Mouse (Mus musculus): ENCODE results near the gene Spa17.

The Spa17 gene

DNA sequence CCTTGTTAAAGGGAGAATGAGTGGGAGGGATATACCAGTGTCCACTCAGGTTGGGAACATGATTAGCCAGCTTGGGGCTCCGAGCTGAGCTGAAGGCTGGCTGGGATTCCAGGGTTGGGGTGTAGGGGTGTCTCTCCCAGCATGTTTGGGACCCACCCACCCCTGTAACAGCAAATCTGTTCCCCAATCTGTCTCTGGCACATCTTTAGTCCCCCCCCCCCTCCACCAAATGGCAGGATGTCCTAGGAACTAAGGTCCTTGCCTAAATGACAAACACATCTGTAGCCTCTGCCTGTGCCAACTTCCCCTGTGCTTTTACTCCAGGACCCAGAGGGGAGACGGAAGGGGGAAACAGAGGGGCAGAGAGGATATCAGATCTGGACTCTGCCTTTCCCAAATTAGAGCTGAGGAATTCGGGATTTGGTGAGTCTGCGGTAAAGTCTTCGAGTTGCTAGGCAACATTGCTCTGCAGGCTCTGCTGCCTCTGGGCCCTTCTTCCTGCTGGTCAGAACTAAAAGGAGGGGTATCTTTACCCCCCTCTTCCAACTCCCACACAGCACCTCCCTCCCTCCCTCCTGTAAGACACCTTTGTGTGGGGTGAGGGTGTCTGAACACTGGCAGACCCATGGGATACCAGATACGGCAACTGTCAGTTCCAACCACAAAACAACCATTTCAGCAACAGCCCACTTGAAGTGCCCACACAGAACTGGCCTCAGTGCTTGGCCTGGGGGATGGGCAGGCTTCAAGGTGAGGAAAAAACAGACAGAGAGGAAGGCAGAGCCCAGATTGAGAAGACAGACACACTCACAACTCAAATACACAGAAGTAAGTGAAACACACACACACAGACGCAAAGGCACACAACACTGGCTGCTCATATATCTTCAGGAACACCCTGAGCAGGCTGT lies 58.4 kb downstream of the Spa17 start, which contains the start of gene Siae:
Gene Siae (plus strand): TSS at position 861 of the 911 bp plus-strand sequence.
- no peak for DNase-seq

GRCm38 (mm10) chr9:37554279-37554678 lies 59.2 kb downstream of the Spa17 start:
- DNase-seq: no peak

Measured in cerebellum, adult 9-10 months (tissue).